Mouse (Mus musculus) liver, adult (tissue): ENCODE measurements around the gene Edem2.

Source experiments
- GATA4 ChIP-seq: IDR thresholded peaks from 2 replicates; pipeline ENCODE4 v1.6.1; 2014; ENCODE audit warnings: mild to moderate bottlenecking, low read length; ENCODE audit not compliant: insufficient replicate concordance

Gene Edem2

DNA sequence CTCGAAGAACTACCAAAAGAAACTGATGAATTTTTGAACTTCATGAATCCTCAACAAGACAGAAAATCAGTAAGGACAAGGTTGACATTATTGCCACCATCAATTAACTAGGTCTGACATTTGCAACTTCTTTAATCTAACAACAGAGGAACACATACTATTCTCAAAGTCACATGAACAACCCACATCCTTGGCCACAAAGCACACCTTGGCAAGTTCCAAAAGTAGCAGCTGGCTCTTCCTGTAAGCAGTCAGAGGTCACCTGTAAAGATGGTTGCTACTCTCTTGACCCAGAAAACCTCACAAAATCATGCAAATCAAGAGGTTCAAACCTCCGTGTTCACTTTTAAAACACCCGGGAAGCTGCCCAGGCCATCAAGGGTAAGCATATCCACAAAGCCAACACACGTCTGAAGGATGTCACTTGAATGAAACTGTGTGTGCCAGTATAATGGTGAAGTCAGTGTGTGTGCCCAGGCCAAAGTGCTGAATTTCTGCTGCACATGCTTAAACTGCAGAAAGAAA, 49.6 kb downstream of the Edem2 start:
- TF ChIP-seq GATA4: no peak

DNA sequence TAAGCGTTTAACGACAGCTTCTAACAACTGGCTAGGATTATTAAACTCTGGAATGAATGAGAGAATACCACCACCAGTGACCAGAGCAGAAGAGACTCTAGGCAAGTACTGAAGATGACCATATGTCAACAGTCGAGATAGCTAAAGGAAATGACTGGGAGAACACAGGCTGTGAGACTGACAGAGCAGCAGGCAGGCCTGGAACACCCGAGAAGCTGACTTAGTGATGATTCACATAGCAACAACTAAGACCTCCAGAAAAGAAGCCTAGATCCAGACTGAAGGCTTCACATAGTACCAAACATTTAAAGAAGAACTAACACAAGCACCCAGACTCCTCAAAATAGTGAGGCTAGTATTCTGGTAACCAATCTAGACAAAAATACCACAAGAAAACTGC, 54.2 kb downstream of the Edem2 start:
- TF ChIP-seq GATA4: no peak

DNA sequence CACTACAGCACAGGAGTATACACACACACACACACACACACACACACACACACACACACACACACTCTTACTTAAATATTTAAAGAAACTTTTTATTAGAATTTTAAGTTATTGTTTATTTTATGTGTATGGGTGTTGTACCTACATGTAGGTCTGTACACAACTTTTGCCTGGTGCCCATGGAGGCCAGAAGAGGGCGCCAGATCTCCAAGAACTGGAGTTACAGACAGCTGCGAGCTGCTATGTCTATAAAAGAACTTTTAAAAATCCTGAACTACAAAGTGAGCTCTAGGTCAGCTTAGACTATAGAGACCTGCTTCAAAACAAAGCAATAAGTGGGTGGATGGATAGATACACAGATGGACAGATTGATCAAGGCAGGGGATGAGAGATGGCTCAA, 55.7 kb downstream of the Edem2 start:
- TF ChIP-seq GATA4: no peak

DNA sequence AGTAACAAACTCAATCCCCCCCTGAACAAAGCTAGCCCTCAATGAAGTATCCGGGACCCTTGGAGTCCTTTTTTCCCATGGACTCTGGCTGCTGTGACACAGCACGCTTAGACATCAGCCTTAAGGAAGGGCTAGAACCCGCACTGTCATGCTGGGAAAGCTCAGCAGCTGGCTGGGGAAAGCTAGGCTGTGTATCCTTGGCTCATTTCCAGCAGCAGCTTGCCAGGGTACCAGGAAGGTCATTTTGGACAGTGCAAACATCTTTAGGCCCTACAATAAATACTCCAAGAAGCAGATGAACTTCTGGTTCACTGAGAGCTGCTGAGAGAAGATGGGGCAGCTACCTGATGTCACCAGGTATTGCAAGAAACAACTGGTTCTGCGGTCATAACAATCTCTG, 58.0 kb downstream of the Edem2 start:
- no peak for TF ChIP-seq GATA4

DNA sequence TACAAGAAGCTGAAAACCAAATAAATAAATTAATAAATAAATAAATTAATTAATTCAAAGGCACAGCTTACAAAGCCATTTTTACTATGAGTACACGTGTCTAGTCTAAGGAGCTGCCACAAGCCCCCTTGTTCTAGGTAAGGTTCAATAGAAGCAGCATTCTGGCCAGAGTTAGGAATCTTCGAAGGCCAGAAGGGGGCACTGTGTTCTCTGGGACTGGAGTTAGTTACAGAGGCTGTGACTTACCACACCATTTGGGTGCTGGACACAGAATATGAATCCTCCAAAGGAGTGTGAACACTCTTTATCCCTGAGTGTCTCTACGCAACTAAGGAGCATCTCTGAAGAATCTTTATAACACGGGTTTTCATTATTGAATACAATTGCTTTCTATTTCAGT, 60.8 kb downstream of the Edem2 start:
- no peak for TF ChIP-seq GATA4

DNA sequence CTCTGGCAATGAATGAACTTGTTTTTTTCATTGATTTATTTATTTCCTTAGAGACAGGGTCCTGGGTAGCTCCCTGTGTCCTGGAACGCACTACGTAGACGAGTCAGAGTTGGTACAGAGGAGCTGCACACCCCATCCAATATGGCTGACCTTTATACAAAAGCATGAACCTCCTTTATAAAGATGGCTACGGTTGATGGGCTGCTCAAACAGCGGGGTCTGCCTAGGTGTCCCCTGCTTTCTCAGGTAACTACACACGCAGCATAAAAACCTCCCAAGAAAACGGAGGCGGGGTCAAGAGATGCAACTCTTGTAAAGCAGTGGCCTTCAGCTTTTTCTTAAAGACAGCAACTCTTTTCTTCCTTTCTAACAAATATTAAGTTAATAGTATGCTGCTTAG, 61.4 kb downstream of the Edem2 start:
- no peak for TF ChIP-seq GATA4

DNA sequence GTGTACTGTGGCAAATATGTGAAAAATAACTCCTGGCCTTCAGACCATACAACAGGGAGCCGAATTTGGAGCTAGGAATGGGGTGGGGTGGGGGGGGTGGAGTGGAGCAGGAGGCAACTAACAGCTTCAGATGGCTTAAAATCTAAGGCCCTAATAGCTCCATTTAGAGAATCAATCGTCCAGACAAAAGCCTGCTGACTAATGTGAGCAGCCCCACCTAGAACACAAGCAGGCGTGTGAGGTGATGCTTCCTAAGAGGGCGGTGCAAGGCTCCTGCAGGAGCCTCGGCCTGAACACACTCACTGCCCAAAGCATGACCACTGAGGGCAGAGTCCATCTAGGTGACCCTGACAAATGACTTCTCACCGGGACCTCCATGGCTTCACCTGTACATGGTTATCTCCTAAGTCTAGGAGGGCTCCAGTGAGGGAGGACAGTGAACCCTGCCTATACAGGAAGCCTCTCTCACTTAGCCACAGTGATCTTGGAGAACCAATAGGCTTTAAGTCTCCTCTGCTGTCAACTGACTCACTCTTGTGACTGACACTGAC, 65.3 kb downstream of the Edem2 start:
- no peak for TF ChIP-seq GATA4

DNA sequence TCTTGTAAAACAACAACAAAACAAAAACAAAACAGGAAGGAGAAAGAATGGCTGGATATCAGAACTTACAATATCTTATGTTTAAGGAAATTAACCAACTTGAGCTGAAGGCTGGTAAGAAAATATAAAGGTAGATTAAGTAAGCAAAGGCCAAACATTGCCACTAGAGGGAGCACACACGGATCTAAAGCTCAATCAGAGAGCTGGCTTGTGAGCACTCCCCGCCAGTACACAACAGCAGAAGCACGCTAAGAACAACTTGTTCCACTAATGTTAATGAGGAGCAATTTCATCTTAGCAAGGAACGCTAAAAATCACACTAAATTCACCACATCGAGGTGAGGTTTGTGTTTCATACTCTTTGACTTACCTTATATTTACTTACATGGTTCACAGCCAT, 66.2 kb downstream of the Edem2 start:
- TF ChIP-seq GATA4: no peak

DNA sequence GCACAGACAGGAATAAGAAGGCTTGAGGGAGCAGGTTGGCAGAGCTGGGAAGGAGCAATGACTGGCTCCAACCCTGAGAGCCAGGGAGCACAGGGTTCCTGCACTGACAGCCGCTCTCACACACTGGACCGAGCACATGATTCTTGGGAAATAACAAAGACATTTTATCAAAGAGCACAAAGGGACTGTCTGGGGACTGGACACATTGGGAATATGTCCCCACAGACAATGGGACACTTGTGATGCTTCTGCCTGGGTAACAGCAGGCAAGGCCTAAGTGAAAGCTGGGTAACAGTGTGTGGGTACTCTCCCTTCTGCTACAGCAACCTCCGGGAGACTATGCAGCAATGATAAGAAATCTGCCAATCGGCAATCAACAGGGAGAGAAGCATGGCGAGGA, 66.9 kb downstream of the Edem2 start:
- TF ChIP-seq GATA4: no peak

DNA sequence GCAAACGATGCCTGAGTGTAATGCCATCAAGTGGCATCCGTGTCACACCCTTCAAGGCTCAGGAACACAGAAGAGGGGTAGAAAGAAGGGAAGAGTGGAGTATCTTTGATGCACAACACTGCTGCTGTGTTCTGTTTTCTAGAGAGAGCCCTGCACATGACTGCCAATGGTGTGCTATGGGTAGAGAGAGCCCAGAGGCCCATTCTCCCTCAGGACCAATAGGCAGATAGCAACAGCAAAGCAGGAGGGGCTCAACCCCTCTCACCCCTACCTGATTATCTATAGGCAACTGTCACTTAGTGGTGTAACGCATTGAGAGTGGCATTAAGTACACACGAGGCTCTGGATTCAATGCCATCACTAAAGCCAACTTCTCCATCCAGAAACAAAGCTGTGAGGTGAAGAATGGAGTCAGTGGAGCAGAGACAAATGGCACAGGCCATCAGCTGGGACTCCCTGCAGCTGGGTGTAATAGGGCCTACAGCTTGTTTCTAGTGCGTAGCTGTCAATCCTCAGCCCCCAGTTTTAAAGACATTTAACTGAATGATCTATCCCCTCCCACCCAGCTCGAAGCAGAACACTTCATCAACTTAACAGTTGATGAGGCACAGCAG, 73.4 kb downstream of the Edem2 start:
- TF ChIP-seq GATA4: no peak

DNA sequence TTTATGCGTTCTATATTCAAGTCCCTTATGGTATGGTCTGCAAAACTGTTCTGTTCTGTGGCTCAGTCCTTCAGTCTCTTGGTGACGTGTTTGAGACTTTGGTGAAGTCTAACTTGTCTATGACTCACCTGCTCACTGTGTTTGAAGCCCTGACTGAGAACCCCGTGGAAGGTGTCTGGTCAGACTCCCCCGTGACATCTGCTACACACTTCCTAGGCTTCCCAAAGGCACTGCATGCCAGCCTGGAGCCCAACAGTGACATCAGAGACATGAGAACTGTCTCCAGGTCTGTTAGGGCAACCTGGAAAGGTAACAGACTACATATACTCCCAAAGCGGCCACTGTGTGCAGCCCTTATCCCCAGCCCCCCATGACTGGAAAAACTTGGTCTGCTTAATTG, 76.7 kb downstream of the Edem2 start:
- no peak for TF ChIP-seq GATA4
